Mouse (Mus musculus) liver, postnatal 0 days (tissue): ENCODE measurements around the gene Ccdc155.

Experiments
- CTCF ChIP-seq: sonication (generic); IDR thresholded peaks from 2 replicates; pipeline ENCODE4 v1.5.1; 2016; ENCODE audit warnings: antibody characterized with exemption, low read depth
- EP300 ChIP-seq: IDR thresholded peaks from 2 replicates; pipeline ENCODE4 v1.6.1; 2016; ENCODE audit warnings: antibody characterized with exemption, low read depth, mild to moderate bottlenecking

DNA sequence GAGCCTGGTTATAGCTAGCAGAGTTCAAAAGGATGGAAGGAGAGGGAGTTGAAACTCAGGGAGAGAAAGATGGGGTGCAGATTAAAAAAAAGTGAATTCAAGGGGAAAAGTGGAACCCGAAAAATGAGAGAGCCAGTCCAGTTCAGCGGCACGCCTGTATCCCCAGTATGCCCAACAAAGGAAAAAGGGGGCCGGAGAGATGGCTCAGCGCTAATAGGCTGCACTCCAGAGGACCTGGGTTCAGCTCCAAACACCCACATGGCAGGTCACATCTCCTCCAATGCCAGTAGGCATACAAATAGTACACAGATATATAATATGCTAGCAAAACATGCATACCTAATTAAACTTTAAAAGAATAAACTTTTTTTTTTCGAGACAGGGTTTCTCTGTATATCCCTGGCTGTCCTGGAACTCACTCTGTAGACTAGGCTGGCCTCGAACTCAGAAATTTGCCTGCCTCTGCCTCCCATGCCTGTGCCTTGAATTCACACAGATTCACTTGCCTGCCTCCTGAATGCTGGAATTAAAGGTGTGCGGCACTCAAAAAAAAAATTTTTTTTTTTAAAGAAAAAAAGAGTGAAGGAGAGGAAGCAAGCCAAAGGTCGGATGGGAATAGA is 41.6 kb downstream of the Ccdc155 start:
- TF ChIP-seq CTCF (no peak), EP300 (no peak)
